Mouse (Mus musculus) intestine, embryonic 14.5 days (tissue): ENCODE data around the gene Scimp. TPM values are rescaled to one million over a fixed set of nuclear protein-coding genes. Genes with fewer than 3 reads are reported as not detected.

Experiments used
- ATAC-seq: fragments of 200-750 bp; cut with Nextera tagmentation; replicated peaks from 2 replicates; pipeline ENCODE4 v1.8.0; 2017; ENCODE audit warnings: low read depth, moderate number of reproducible peaks, moderate TSS enrichment, moderate library complexity; ENCODE audit not compliant: low FRiP score, low TSS enrichment
- DNase-seq: peaks from one replicate; pipeline ENCODE4 v3.0.0-alpha.2; 2018; ENCODE audit warnings: low spot score
- H3K27ac ChIP-seq: fragments of 300-500 bp; sonication (generic); 2 replicates; pipeline ENCODE4 v1.5.1; 2014; ENCODE audit warnings: low read depth, mild to moderate bottlenecking, control low read depth
- H3K27me3 ChIP-seq: fragments of 300-500 bp; sonication (generic); replicated peaks from 2 replicates; pipeline ENCODE4 v1.6.1; 2014; ENCODE audit warnings: low read length, control low read depth; ENCODE audit not compliant: control insufficient read depth, insufficient read depth
- H3K36me3 ChIP-seq: fragments of 300-500 bp; sonication (generic); 2 replicates; pipeline ENCODE4 v1.6.1; 2014; ENCODE audit warnings: low read length, control low read depth; ENCODE audit not compliant: control insufficient read depth, insufficient read depth
- H3K4me1 ChIP-seq: fragments of 300-500 bp; sonication (generic); replicated peaks from 2 replicates; pipeline ENCODE4 v1.6.1; 2014; ENCODE audit warnings: low read length, control low read depth, mixed read lengths; ENCODE audit not compliant: control insufficient read depth, insufficient read depth
- H3K4me2 ChIP-seq: fragments of 300-500 bp; sonication (generic); 2 replicates; pipeline ENCODE4 v1.6.1; 2014; ENCODE audit warnings: low read length
- H3K4me3 ChIP-seq: fragments of 300-500 bp; sonication (generic); 2 replicates; pipeline ENCODE4 v1.5.1; 2014; ENCODE audit warnings: low read depth, low read length, control low read depth, mixed read lengths
- H3K9ac ChIP-seq: fragments of 300-500 bp; sonication (generic); 2 replicates; pipeline ENCODE4 v1.6.1; 2014; ENCODE audit warnings: mild to moderate bottlenecking, low read length
- H3K9me3 ChIP-seq: fragments of 300-500 bp; sonication (generic); 2 replicates; pipeline ENCODE4 v1.6.1; 2016; ENCODE audit warnings: low read length, control low read depth; ENCODE audit not compliant: control insufficient read depth
- WGBS: fragments of 180-500 bp; shearing (Covaris S2); extraction: QIAGEN DNeasy Blood & Tissue Kit; methylation state at CpG from one replicate; pipeline ENCODE4 v1.1.7; 2014; 5-methylcytosine and 5-hydroxymethylcytosine counted together
- polyA plus RNA-seq: library from polyadenylated mRNA; unstranded; fragments of >200 nt; fragmentation: Nextera tagmentation; extraction: Ambion mirVana; gene quantifications from 2 replicates; pipeline ENCODE4 v1.2.1, GENCODE M21; 2014

Gene Scimp
- polyA plus RNA-seq, 1 experiment from 2014 or later, result 0.45 TPM

DNA sequence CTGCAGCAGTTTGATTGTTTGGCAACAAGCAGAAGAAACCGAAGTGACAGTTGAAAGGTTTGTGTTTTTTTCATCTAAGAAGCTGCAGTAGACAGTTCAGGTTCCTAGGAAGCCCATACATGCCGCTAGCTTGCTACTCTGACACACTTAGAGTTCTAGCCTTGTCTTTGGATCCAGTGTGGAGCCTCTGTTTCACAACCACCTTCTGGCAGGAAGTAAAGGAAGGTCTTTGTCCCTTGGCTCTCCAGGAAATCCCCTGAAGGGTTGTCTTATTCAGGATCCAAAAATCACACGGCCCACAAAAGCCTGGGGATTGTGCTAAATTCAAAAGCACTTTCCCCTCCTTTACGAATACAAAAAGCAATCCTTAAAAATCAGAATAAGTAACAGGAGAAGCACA, 57.9 kb downstream of the Scimp start:
- H3K27ac ChIP-seq, result no peak overlapping the region; the same call in 1 of the 2 replicates
- no peak overlapping the region for H3K4me3 ChIP-seq
- WGBS, result 69% methylated on average over 4 of the region's 4 CpGs
- H3K4me2 ChIP-seq, result no peak overlapping the region
- H3K27me3 ChIP-seq, result no peaks in the 10 kb centered on the region
- no peaks in the 10 kb centered on the region for H3K36me3 ChIP-seq
- ATAC-seq (no peak), DNase-seq (no peak)
- H3K9ac ChIP-seq, result no peak overlapping the region
- no peaks in the 10 kb centered on the region for H3K4me1 ChIP-seq
- no peaks in the 10 kb centered on the region for H3K9me3 ChIP-seq

DNA sequence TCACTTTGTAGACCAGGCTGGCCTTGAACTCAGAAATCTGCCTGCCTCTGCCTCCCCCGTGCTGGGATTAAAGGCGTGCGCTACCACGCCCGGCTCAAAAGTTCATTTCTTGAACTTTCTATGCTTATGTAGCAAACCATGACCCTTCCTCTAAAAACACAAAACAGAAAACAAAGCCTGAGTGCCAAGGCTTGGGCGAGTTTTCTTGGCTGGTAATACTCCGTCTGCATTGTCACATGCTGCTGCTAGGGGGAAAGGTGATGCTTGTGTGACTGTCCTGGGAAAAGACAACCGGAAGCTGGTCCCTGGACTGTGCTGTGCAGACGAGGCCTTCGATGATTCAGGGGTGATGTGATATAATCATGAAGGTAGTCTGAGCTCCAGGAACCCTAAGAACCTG, 59.2 kb downstream of the Scimp start:
- Histone ChIP-seq H3K4me1 (no peaks in the 10 kb centered on the region), H3K9me3 (peaks cover 6% of the 10 kb centered on the region), H3K27me3 (no peaks in the 10 kb centered on the region), H3K36me3 (no peaks in the 10 kb centered on the region), H3K27ac (no peak overlapping the region), H3K4me3 (no peak overlapping the region), H3K4me2 (no peak overlapping the region), H3K9ac (no peak overlapping the region)
- 86% methylated on average over 10 of the region's 10 CpGs for WGBS
- ATAC-seq (no peak), DNase-seq (no peak)

DNA sequence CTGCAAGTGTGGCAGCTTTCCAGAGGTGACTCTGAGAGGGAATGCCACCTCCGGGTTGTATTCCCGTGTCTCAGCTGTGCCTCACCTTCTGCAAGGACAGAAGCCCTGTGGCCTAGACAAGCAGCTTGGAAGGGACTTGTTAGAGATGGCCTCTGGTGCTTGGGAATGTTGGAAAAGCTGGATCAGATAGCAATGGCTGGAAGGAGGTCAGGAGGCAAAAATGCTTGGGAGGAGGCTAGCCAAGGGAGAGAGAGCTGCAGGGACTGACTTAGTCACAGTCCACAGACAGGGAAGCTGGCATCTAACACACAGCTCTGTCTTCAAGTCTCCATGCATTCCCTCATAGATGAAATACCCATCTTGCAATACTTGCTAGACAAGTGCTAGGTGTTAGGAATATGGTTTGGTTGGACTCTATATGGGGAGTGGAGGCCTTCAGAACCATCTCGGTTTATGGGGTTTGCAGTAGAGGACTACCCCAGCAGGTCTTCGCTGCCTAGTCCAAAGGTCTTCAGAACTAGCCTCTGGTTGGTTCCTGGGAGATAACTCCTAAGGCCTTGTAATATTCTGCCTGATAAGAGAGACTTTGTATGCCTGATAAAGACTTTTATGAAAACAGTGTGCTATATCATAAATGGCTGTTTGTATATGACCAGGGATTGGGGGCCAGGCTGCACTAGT, 59.9 kb downstream of the Scimp start:
- Histone ChIP-seq H3K27me3 (no peaks in the 10 kb centered on the region), H3K9me3 (peaks cover 6% of the 10 kb centered on the region), H3K4me3 (no peak overlapping the region), H3K27ac (peak overlapping the region; percentile 55), H3K4me1 (no peaks in the 10 kb centered on the region), H3K4me2 (no peak overlapping the region), H3K36me3 (no peaks in the 10 kb centered on the region), H3K9ac (no peak overlapping the region)
- ATAC-seq (peak; percentile 80), DNase-seq (no peak)
- WGBS, result 64% methylated on average over 4 of the region's 4 CpGs

DNA sequence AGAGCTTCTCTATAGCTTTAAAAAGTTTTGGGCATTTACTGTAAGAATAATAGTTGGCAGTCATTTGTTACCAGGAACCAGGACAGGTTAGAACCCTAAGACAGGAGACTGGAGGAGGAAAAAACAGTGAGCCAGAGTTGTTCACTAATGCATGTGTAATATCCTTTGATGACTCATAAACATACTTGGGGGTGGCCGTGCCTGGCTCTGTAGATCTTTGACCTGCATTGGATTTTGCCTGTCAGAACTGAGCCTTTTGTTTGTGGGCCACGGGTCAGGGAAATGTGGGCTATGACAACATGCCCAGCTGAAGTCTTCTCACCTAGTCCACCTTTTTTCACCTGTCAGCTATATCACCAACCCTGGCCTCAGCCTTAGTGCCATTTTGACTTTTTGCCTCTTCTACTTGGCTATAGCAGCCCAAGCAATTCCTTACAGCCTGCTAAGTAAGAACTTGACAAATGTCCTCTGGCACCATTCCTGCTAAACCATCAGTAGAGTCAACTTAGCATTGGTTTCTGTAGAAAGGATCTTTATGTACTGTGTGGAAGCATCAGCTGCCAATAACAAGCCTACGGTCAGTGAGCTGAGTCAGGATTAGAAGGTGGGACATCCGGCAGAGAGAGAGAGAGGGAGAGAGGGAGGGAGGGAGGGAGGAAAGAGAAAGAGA, 64.4 kb downstream of the Scimp start:
- no peak overlapping the region for H3K9ac ChIP-seq
- ATAC-seq (no peak), DNase-seq (no peak)
- no peaks in the 10 kb centered on the region for H3K36me3 ChIP-seq
- H3K9me3 ChIP-seq, result peaks cover 6% of the 10 kb centered on the region
- H3K4me1 ChIP-seq, result no peaks in the 10 kb centered on the region
- H3K4me3 ChIP-seq, result no peak overlapping the region
- no peaks in the 10 kb centered on the region for H3K27me3 ChIP-seq
- H3K27ac ChIP-seq, result no peak overlapping the region
- H3K4me2 ChIP-seq, result no peak overlapping the region
- WGBS, result 77% methylated on average over 4 of the region's 4 CpGs

DNA sequence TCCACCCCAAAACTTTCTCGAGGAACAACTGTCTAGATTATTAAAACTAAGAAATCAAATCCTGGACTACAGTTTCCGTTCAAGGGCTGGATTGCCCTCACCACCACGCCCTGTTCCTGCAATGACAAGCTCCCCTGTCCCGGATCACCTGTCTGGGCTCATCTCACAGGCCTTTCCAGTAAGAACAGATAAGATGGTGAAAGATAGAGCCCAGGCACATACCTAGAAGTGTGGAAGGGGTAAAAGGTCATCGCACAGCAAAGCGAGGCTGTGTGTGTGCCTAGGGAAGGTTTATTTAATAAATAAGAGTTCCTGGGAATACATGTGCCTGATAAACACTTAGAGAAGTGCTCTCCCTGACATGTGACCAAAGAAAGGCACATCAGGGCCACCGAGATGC, 66.8 kb downstream of the Scimp start:
- 74% methylated on average over 7 of the region's 7 CpGs for WGBS
- Histone ChIP-seq H3K4me1 (no peaks in the 10 kb centered on the region), H3K36me3 (no peaks in the 10 kb centered on the region), H3K27ac (no peak overlapping the region), H3K9ac (no peak overlapping the region), H3K9me3 (peaks cover 6% of the 10 kb centered on the region), H3K27me3 (no peaks in the 10 kb centered on the region), H3K4me3 (no peak overlapping the region), H3K4me2 (no peak overlapping the region)
- ATAC-seq, result no peak
- no peak for DNase-seq

DNA sequence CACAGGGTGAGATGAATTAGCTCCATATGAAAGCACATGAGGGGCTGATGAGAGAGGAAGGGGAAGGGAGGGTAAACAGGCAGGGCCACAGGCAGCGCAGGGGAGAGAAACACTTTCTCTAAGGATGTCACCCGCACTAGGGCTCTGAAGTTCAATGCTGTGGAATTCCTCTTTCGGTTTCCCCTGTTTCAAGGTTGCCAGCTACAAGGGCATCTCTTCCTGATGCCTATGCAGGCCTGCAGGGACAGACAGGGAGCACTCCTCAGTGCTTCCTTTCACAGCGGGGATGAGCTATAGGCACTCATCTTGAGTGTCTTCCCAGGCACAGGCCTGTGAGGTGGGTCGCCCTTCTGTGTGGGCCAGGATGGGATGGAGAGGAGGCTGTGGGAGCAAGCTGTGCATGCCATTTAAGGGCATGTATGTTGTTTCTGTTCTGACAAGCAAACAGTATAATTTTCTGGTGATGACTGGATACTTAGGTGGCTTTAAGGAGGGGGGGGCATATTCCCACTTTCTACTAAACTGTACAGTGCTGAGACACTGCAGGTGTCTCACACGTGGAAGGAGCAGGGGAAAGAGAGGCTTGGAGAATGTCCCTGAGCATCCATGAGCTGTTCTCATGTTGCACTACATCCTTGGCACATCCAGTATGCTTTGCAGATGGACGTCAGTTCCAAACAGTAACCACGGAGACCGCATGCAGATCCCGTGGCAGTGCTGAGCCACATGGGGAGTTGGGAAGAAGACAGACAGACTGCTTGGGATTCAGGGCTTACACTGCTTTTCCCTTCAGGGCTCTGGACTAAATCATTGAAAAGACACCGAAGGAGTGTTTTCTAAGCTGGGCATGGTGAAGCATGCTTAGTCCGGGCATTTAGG, 69.6 kb downstream of the Scimp start:
- Histone ChIP-seq H3K27ac (no peak overlapping the region), H3K36me3 (no peaks in the 10 kb centered on the region), H3K4me2 (no peak overlapping the region), H3K9ac (no peak overlapping the region), H3K4me3 (no peak overlapping the region), H3K4me1 (no peaks in the 10 kb centered on the region), H3K9me3 (no peaks in the 10 kb centered on the region), H3K27me3 (no peaks in the 10 kb centered on the region)
- DNase-seq (no peak), ATAC-seq (no peak)
- WGBS, result 78% methylated on average over 12 of the region's 12 CpGs

DNA sequence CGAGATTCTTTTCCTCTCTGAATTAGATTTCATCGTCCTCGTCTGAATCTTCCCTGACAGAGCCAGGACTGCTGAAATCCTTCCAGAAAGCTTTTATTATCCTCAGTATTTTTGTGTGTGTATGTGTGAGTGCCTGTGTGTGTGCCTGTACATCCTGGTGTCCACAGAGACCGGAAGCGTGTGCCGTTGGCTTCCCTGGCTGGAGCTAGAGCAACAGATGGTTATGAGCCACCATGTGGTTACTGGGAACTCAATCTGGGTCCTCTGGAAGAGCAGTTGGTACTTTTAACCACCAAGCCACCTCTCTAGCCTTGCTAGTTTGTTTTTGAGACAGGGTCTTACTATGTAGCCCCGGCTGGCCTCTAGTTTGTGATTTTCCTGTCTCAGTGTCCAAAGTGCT, 70.3 kb downstream of the Scimp start:
- H3K9me3 ChIP-seq, result no peaks in the 10 kb centered on the region
- no peak overlapping the region for H3K9ac ChIP-seq
- no peaks in the 10 kb centered on the region for H3K36me3 ChIP-seq
- ATAC-seq (no peak), DNase-seq (no peak)
- 87% methylated on average over 7 of the region's 7 CpGs for WGBS
- H3K4me2 ChIP-seq, result no peak overlapping the region
- H3K27me3 ChIP-seq, result no peaks in the 10 kb centered on the region
- H3K4me1 ChIP-seq, result no peaks in the 10 kb centered on the region
- no peak overlapping the region for H3K27ac ChIP-seq
- H3K4me3 ChIP-seq, result no peak overlapping the region

DNA sequence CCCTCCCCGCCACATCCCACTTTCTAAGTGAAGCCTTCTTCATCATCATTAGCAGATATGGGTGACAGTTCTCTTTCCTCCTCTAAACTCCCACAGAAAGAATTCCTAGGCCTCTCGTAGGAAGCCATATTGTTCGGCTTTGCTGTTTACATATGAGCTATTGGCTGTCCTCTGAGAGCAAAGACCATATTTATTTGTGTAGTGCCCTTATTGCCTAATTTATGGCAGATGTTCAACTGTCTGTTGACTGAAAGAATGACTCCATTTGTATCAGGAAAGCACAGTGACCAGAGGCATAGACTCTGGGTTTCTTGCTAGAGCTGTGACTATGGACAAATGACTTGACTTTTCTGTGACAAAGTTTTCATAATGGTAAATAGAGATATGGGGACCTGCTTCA, 70.8 kb downstream of the Scimp start:
- H3K4me2 ChIP-seq, result no peak overlapping the region
- no peak overlapping the region for H3K9ac ChIP-seq
- no peaks in the 10 kb centered on the region for H3K9me3 ChIP-seq
- H3K27me3 ChIP-seq, result no peaks in the 10 kb centered on the region
- DNase-seq (no peak), ATAC-seq (no peak)
- H3K4me3 ChIP-seq, result no peak overlapping the region
- no peak overlapping the region for H3K27ac ChIP-seq
- 77% methylated on average over 3 of the region's 3 CpGs for WGBS
- H3K36me3 ChIP-seq, result no peaks in the 10 kb centered on the region
- H3K4me1 ChIP-seq, result no peaks in the 10 kb centered on the region
